ENCODE assay signal across 14 mouse cellular contexts in genomic region chr4:148046450-148047031, GRCm38 (mm10). TPM values are rescaled to one million over a fixed set of nuclear protein-coding genes. Genes with fewer than 3 reads are reported as not detected.
DNase-seq lines count a peak whose midpoint lies in the region; ATAC-seq and TF ChIP-seq lines count a peak whose summit lies in the region.
"Had no signal": no experiment of that assay in that cellular context is flagged by ENCODE, and none has a peak within 500 bp of the region (broad histone marks: within the 10 kb centered on the region; RNA-seq: fewer than 3 reads in every experiment).

No protein-coding gene starts in this region.

- no peak for ATAC-seq in embryonic facial prominence, embryonic 13.5 days (ENCODE audit: insufficient number of reproducible peaks, insufficient read depth, low FRiP score, low TSS enrichment, low read depth)
- ATAC-seq in megakaryocyte progenitor cell, adult 5-6 weeks (replicated peaks; ENCODE audit: poor library complexity) = peak; percentile 87
- ATAC-seq: forebrain, embryonic 14.5 days; intestine, postnatal 0 days had no signal

- H3K9me3 ChIP-seq in embryonic facial prominence, embryonic 13.5 days = no peaks in the 10 kb centered on the region
- H3K9me3 ChIP-seq: limb, embryonic 10.5 days had no signal

- 0 out of 2 replicates have a peak overlapping the region, but pooled peaks have one; percentile 21 for H3K9ac ChIP-seq in embryonic facial prominence, embryonic 13.5 days

- TF ChIP-seq CTCF in brain, embryonic 14.5 days (IDR thresholded peaks at IDR 0.05; ENCODE audit: borderline replicate concordance, extremely low read depth, insufficient read depth, insufficient read length) = no peak

- peaks cover 16% of the 10 kb centered on the region for H3K4me1 ChIP-seq in embryonic facial prominence, embryonic 13.5 days

- H3K4me3 ChIP-seq in embryonic facial prominence, embryonic 13.5 days = no peak overlapping the region
- H3K4me3 ChIP-seq: limb, embryonic 10.5 days had no signal

- WGBS in embryonic facial prominence, embryonic 13.5 days = 72% methylated on average over 4 of the region's 4 CpGs

- no peak overlapping the region for H3K27ac ChIP-seq in embryonic facial prominence, embryonic 13.5 days
- H3K27ac ChIP-seq: limb, embryonic 10.5 days had no signal

- H3K36me3 ChIP-seq in embryonic facial prominence, embryonic 13.5 days = peaks cover 77% of the 10 kb centered on the region

- H3K4me2 ChIP-seq in embryonic facial prominence, embryonic 13.5 days = no peak overlapping the region

- DNase-seq in kidney, postnatal 25 days = peak; percentile 56 to 71
- DNase-seq in kidney, adult 18-20 months = no peak
- DNase-seq in brain, embryonic 14.5 days (ENCODE audit: low read depth) = peak; percentile 23
- DNase-seq in cerebellum, postnatal 25 days = no peak
- no peak for DNase-seq in left cerebral cortex, adult 11 months (ENCODE audit: low spot score)
- DNase-seq: adrenal gland, adult 2 months; cerebellum, postnatal 36 days had no signal

- H3K27me3 ChIP-seq in embryonic facial prominence, embryonic 13.5 days = no peaks in the 10 kb centered on the region

- no peak for TF ChIP-seq POLR2A in brain, embryonic 14.5 days (IDR thresholded peaks at IDR 0.05; ENCODE audit: borderline replicate concordance, extremely low read depth, insufficient read depth, insufficient read length, poor library complexity, severe bottlenecking)

RNA-seq across cellular contexts. Expression of gene Mthfr, which starts 7.7 kb away (rescaled TPM):
- polyA plus RNA-seq in brain, embryonic 14.5 days (2012; rRNA removed) = 38.6 and 39.4 TPM in 2 replicates
- 20.8 and 22.4 TPM in 2 replicates for polyA plus RNA-seq in embryonic facial prominence, embryonic 13.5 days (2015; fragmentation: Nextera tagmentation; extraction: Ambion mirVana)
- total RNA-seq in megakaryocyte progenitor cell, adult 5-6 weeks (2015) = 5.5 and 6.2 TPM in 2 replicates
- 4.3 and 7.2 TPM in 2 replicates for total RNA-seq in megakaryocyte progenitor cell, adult 5-6 weeks (2017)

RNA-seq across cellular contexts. Expression of gene Clcn6, which starts 7.9 kb away (rescaled TPM):
- 57.2 and 64.1 TPM in 2 replicates for polyA plus RNA-seq in brain, embryonic 14.5 days (2012; rRNA removed)
- polyA plus RNA-seq in embryonic facial prominence, embryonic 13.5 days (2015; fragmentation: Nextera tagmentation; extraction: Ambion mirVana) = 8.7 and 8.8 TPM in 2 replicates
- total RNA-seq in megakaryocyte progenitor cell, adult 5-6 weeks (2015) = 3.3 and 4.1 TPM in 2 replicates
- total RNA-seq in megakaryocyte progenitor cell, adult 5-6 weeks (2017) = 1.5 and 6.4 TPM in 2 replicates

RNA-seq across cellular contexts. Expression of gene Agtrap, which starts 41.3 kb away (rescaled TPM):
- 4.6 and 5.7 TPM in 2 replicates for polyA plus RNA-seq in brain, embryonic 14.5 days (2012; rRNA removed)
- 9.7 and 10.1 TPM in 2 replicates for polyA plus RNA-seq in embryonic facial prominence, embryonic 13.5 days (2015; fragmentation: Nextera tagmentation; extraction: Ambion mirVana)
- total RNA-seq in megakaryocyte progenitor cell, adult 5-6 weeks (2015) = 16.3 and 16.5 TPM in 2 replicates
- total RNA-seq in megakaryocyte progenitor cell, adult 5-6 weeks (2017) = 34.5 and 35.9 TPM in 2 replicates

RNA-seq across cellular contexts. Expression of gene Nppa, which starts 46.0 kb away (rescaled TPM):
- 0.85 and 1.1 TPM in 2 replicates for polyA plus RNA-seq in brain, embryonic 14.5 days (2012; rRNA removed)
- polyA plus RNA-seq in embryonic facial prominence, embryonic 13.5 days (2015; fragmentation: Nextera tagmentation; extraction: Ambion mirVana) = 0.25 and 10.7 TPM in 2 replicates
- not detected in 2 replicates for total RNA-seq in megakaryocyte progenitor cell, adult 5-6 weeks (2015)
- not detected in 2 replicates for total RNA-seq in megakaryocyte progenitor cell, adult 5-6 weeks (2017)
- total RNA-seq: adrenal gland, adult 2 months; ES-E14; granulocyte monocyte progenitor cell, adult 5-6 weeks had no signal
- polyA plus RNA-seq: adrenal gland, adult 2 months had no signal

Comparison
In these comparisons a context has a peak if more than half of its experiments do, and no peak if none do; other contexts are left out.
1. DNase-seq: peak in kidney, postnatal 25 days (2 of 2) and brain, embryonic 14.5 days (single experiment); none in kidney, adult 18-20 months (single experiment), cerebellum, postnatal 25 days (0 of 2) and left cerebral cortex, adult 11 months (single experiment).